Mouse (Mus musculus) hindbrain, embryonic 12.5 days (tissue): Measurements from ENCODE around the gene Gstp3. TPM values are rescaled to one million over a fixed set of nuclear protein-coding genes. Genes with fewer than 3 reads are reported as not detected.
"Not testable (repeated sequence)": the region's sequence is repeated elsewhere in the genome, so short reads cannot be mapped to it uniquely, and the experiment has no call there.

ENCODE experiments used
- ATAC-seq: fragments of 200-750 bp; cut with Nextera tagmentation; 2 replicates; pipeline ENCODE4 v1.8.0; 2017; ENCODE audit warnings: moderate TSS enrichment; ENCODE audit not compliant: low FRiP score
- H3K27ac ChIP-seq: fragments of 300-500 bp; sonication (generic); 2 replicates; pipeline ENCODE4 v1.5.1; 2016; ENCODE audit warnings: mild to moderate bottlenecking
- H3K27me3 ChIP-seq: fragments of 300-500 bp; sonication (generic); 2 replicates; pipeline ENCODE4 v1.6.1; 2016; ENCODE audit warnings: mild to moderate bottlenecking
- H3K36me3 ChIP-seq: fragments of 300-500 bp; sonication (generic); 2 replicates; pipeline ENCODE4 v1.6.1; 2016; ENCODE audit warnings: mild to moderate bottlenecking
- H3K4me1 ChIP-seq: fragments of 300-500 bp; sonication (generic); 2 replicates; pipeline ENCODE4 v1.6.1; 2016
- H3K4me2 ChIP-seq: fragments of 300-500 bp; sonication (generic); replicated peaks from 2 replicates; pipeline ENCODE4 v1.6.1; 2016; ENCODE audit warnings: mild to moderate bottlenecking
- H3K4me3 ChIP-seq: fragments of 300-500 bp; sonication (generic); 2 replicates; pipeline ENCODE4 v1.5.1; 2016; ENCODE audit warnings: mild to moderate bottlenecking
- H3K9ac ChIP-seq: fragments of 300-500 bp; sonication (generic); 2 replicates; pipeline ENCODE4 v1.6.1; 2016; ENCODE audit warnings: mild to moderate bottlenecking, moderate library complexity
- H3K9me3 ChIP-seq: fragments of 300-500 bp; sonication (generic); replicated peaks from 2 replicates; pipeline ENCODE4 v1.6.1; 2016; ENCODE audit warnings: mild to moderate bottlenecking
- WGBS: fragments of 180-500 bp; shearing (Covaris S2); methylation state at CpG from one replicate; pipeline ENCODE4 v1.1.7; 2016; 5-methylcytosine and 5-hydroxymethylcytosine counted together
- polyA plus RNA-seq: library from polyadenylated mRNA; unstranded; fragments of >200 nt; fragmentation: Nextera tagmentation; extraction: Ambion mirVana; gene quantifications from 2 replicates; pipeline ENCODE4 v1.2.1, GENCODE M21; 2016

Gstp3 gene
- polyA plus RNA-seq, 1 experiment from 2014 or later, result not detected

GRCm38 (mm10) chr19:4070311-4070710, 10.9 kb upstream of the Gstp3 start:
- H3K9me3 ChIP-seq, result no peaks in the 10 kb centered on the region
- no peak for ATAC-seq
- H3K27ac ChIP-seq, result no peak overlapping the region
- H3K4me1 ChIP-seq, result no peaks in the 10 kb centered on the region
- no peak overlapping the region for H3K9ac ChIP-seq
- 76% methylated on average over 15 of the region's 15 CpGs for WGBS
- no peak overlapping the region for H3K4me3 ChIP-seq
- no peaks in the 10 kb centered on the region for H3K27me3 ChIP-seq
- no peak overlapping the region for H3K4me2 ChIP-seq
- no peaks in the 10 kb centered on the region for H3K36me3 ChIP-seq

DNA sequence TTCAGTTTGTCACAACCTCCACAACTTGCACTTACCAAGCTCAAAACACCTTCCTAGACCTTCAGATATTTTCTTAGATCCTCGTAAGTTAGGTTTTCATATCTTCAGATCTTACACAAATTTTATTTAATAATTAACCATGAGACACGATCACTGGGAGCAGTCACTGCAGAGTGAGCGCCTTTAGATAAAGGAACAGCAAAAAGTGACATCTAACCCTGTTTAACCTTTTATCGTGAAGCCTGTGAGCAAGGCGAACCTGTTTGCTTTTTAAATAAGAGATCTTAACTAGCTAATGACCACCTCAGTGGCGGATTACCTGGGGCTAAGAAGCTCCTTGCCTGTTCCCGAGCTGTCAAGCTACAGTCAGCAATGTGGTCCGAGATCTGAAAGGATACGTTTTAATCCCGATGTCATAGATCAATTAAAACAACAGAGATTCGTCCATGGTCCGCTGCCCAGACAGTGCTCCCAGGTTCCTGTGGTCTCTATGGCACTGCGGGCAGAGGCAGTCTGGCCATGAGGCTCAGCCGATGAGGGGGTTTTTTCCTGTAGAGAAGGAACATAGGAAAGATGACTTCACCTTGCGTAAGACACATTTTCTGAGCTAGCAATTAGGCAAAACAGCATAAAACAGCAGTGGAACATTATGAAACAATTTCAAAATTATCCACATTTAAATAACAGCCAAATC, 9.5 kb upstream of the Gstp3 start:
- ATAC-seq, result no peak
- Histone ChIP-seq H3K27me3 (no peaks in the 10 kb centered on the region), H3K4me2 (no peak overlapping the region), H3K9ac (no peak overlapping the region), H3K27ac (no peak overlapping the region), H3K4me3 (no peak overlapping the region), H3K36me3 (no peaks in the 10 kb centered on the region), H3K9me3 (no peaks in the 10 kb centered on the region), H3K4me1 (no peaks in the 10 kb centered on the region)
- 68% methylated on average over 15 of the region's 15 CpGs for WGBS

- not testable (repeated sequence) for H3K4me3 ChIP-seq, H3K4me1 ChIP-seq, H3K4me2 ChIP-seq, H3K9me3 ChIP-seq, H3K27me3 ChIP-seq, ATAC-seq, H3K9ac ChIP-seq, H3K27ac ChIP-seq, H3K36me3 ChIP-seq
- WGBS, result 97% methylated on average over 2 of the region's 2 CpGs
These were observed 8.9 kb upstream of the Gstp3 start for GRCm38 (mm10) chr19:4068242-4068641.

DNA sequence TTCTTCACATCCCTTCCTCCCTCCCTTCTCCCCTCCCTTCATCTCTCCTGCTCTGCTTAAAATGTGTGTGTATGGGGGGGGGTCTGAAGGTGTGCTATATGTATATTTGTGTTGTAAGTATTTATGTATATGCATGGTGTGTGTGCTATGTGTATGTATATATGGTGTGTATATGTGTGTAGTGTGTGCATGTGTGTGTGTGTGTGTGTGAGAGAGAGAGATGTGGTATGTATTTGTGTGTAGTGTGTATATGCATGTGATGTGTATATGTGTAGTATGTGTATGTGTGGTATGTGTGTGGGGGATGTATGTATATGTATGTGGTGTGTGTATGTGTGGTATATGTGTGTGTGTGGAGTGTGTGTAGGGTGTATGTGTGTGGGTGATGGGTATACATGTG, 7.5 kb upstream of the Gstp3 start:
- no peak overlapping the region for H3K4me2 ChIP-seq
- no peaks in the 10 kb centered on the region for H3K36me3 ChIP-seq
- H3K9me3 ChIP-seq, result no peaks in the 10 kb centered on the region
- no peak overlapping the region for H3K4me3 ChIP-seq
- no peak overlapping the region for H3K9ac ChIP-seq
- no peaks in the 10 kb centered on the region for H3K4me1 ChIP-seq
- no peak overlapping the region for H3K27ac ChIP-seq
- no peaks in the 10 kb centered on the region for H3K27me3 ChIP-seq
- no peak for ATAC-seq

DNA sequence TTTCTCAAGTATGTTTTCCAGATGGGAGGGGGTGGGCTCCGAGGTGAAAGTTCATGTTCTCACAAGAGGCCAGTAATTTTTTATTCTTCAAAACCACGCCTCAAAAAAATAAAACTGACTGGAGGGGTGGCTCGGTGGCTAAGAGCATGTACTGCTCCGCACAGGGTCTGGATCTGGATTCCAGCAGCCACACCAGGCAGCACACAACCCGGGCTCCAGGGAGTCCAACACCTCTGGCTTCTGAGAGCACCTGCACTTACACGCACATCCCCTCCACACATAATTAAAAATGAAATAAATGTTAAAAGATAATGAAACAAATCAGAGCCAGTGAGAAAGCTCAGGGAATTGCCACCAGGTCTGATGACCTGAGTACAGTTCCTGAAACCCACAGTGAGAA, 6.9 kb upstream of the Gstp3 start:
- H3K4me1 ChIP-seq, result no peaks in the 10 kb centered on the region
- no peaks in the 10 kb centered on the region for H3K9me3 ChIP-seq
- no peaks in the 10 kb centered on the region for H3K27me3 ChIP-seq
- H3K4me2 ChIP-seq, result no peak overlapping the region
- no peaks in the 10 kb centered on the region for H3K36me3 ChIP-seq
- ATAC-seq, result no peak
- H3K9ac ChIP-seq, result no peak overlapping the region
- 86% methylated on average over 6 of the region's 6 CpGs for WGBS
- no peak overlapping the region for H3K4me3 ChIP-seq
- no peak overlapping the region for H3K27ac ChIP-seq

DNA sequence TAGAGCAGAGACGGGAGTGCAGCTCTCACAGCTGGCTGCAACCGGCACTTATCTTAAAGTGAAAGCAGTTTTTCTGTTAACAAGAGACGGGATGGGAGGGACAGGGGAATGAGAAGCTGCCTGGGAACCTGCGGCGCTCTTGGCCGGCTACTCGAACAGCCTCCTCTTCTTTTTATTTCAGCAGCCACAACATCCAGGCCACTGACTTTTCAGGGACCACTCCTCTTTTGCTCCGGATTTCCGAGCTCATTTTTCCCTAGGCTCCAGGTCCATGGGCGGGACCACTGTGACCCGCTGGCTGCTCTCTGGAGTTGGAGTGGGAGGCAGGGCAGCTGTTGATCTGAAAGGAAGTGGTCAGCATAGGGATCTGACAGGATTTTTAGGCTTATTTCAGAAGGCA, 5.1 kb upstream of the Gstp3 start:
- H3K4me2 ChIP-seq, ATAC-seq: not testable (repeated sequence)
- 17% methylated on average over 4 of the region's 11 CpGs for WGBS

GRCm38 (mm10) chr19:4063357-4063756, 4.0 kb upstream of the Gstp3 start:
- ATAC-seq, H3K36me3 ChIP-seq, H3K27me3 ChIP-seq, H3K9me3 ChIP-seq, H3K4me1 ChIP-seq, H3K4me2 ChIP-seq, H3K9ac ChIP-seq, H3K4me3 ChIP-seq, H3K27ac ChIP-seq: not testable (repeated sequence)
- 92% methylated on average over 4 of the region's 4 CpGs for WGBS

More for the DNA sequence above, 5.1 kb upstream of the Gstp3 start:
- H3K9me3 ChIP-seq, H3K4me3 ChIP-seq, H3K27ac ChIP-seq, H3K9ac ChIP-seq, H3K36me3 ChIP-seq, H3K4me1 ChIP-seq, H3K27me3 ChIP-seq: not testable (repeated sequence)

DNA sequence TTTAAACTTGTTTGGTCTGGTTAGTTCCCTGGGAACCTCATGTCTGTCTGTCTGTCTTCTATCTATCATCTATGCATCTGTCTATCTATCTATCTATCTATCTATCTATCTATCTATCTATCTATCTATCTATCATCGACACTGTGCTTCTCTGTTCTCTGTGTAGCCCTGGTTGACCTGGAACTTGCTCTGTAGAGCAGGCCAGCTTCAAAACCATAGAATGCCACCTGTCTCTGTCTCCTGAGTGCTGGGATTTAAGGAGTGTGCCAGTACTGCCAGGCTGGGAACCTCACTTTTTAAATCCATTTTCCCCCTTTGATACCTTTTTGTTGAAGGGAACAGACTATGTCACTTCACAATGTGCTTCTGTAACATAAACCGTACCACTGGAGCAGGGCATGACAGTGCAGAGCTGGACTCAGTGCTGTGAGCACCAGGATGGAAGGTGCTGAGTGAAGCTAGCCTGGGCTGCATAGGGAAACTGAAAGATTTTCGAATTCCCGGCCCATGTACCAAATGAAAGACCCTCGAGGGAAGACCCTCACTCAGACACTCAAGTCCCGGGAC, 1.6 kb upstream of the Gstp3 start:
- Histone ChIP-seq H3K27me3 (no peaks in the 10 kb centered on the region), H3K9ac (no peak overlapping the region), H3K9me3 (no peaks in the 10 kb centered on the region), H3K4me3 (no peak overlapping the region), H3K4me2 (no peak overlapping the region), H3K4me1 (no peaks in the 10 kb centered on the region), H3K36me3 (no peaks in the 10 kb centered on the region), H3K27ac (no peak overlapping the region)
- ATAC-seq, result no peak
- WGBS, result 90% methylated on average over 5 of the region's 6 CpGs

- H3K4me3 ChIP-seq, H3K27me3 ChIP-seq, H3K36me3 ChIP-seq, H3K4me1 ChIP-seq, ATAC-seq, H3K4me2 ChIP-seq, H3K27ac ChIP-seq, H3K9ac ChIP-seq, H3K9me3 ChIP-seq: not testable (repeated sequence)
- WGBS, result 91% methylated on average over 8 of the region's 8 CpGs
These were observed 902 bp upstream of the Gstp3 start for GRCm38 (mm10) chr19:4060044-4060898.

DNA sequence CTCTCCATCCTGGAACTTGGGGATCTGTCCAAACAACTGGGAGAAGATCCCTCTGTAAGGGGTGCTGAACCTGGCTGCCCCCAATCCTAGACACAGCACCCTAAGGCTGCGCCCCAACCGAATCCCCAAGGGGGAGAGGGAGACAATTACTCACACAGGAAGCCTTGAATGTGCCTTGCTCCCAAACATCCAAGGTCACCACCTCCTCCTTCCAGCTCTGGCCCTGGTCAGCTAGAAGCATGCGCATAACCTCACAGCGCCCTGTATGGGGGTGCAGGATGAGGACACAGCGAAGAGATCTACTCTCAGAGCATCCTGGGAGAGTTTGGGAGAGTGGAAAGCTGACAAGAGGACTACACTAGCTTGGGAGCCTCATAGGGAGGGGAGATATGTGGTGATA, 788 bp downstream of the Gstp3 start:
- ATAC-seq, result no peak

DNA sequence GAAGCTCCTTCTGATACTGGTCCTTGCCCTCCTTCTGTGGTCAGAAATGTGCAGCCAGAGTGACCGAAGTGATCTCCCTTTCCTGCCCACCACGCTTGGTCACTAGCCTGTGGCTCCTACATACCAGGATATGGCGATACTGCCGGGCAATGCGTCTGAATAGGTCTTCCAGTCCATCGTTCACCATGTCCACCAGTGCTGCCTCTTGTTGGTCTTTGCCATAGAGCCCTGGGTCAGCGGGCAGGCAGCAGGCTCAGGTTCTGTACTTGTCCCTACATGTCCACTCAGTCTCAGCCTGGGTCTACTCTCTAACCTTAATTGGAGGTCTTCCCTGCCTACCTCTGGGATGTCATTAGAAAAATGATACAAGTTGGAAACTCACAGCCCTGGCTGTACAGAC, 1.4 kb downstream of the Gstp3 start:
- H3K4me1 ChIP-seq, result no peaks in the 10 kb centered on the region
- no peak overlapping the region for H3K9ac ChIP-seq
- no peaks in the 10 kb centered on the region for H3K9me3 ChIP-seq
- H3K4me2 ChIP-seq, result no peak overlapping the region
- no peaks in the 10 kb centered on the region for H3K36me3 ChIP-seq
- no peak for ATAC-seq
- H3K4me3 ChIP-seq, result no peak overlapping the region
- 95% methylated on average over 7 of the region's 7 CpGs for WGBS
- H3K27me3 ChIP-seq, result no peaks in the 10 kb centered on the region
- H3K27ac ChIP-seq, result no peak overlapping the region

More for the DNA sequence above, 788 bp downstream of the Gstp3 start:
- H3K36me3 ChIP-seq, result no peaks in the 10 kb centered on the region
- no peaks in the 10 kb centered on the region for H3K4me1 ChIP-seq
- no peaks in the 10 kb centered on the region for H3K27me3 ChIP-seq
- no peaks in the 10 kb centered on the region for H3K9me3 ChIP-seq
- H3K27ac ChIP-seq, result no peak overlapping the region
- WGBS, result 85% methylated on average over 5 of the region's 5 CpGs
- H3K4me2 ChIP-seq, result no peak overlapping the region
- H3K9ac ChIP-seq, result no peak overlapping the region
- H3K4me3 ChIP-seq, result no peak overlapping the region

- H3K4me2 ChIP-seq, result no peak overlapping the region
- no peak for ATAC-seq
- no peaks in the 10 kb centered on the region for H3K36me3 ChIP-seq
- no peaks in the 10 kb centered on the region for H3K27me3 ChIP-seq
- WGBS, result 84% methylated on average over 13 of the region's 13 CpGs
- H3K9ac ChIP-seq, result no peak overlapping the region
- no peak overlapping the region for H3K27ac ChIP-seq
- no peak overlapping the region for H3K4me3 ChIP-seq
- H3K4me1 ChIP-seq, result no peaks in the 10 kb centered on the region
- H3K9me3 ChIP-seq, result no peaks in the 10 kb centered on the region
These were observed 2.0 kb downstream of the Gstp3 start for GRCm38 (mm10) chr19:4057389-4057788.
